Comparison of ENCODE assay signal across 11 mouse cellular contexts in the genomic region with DNA sequence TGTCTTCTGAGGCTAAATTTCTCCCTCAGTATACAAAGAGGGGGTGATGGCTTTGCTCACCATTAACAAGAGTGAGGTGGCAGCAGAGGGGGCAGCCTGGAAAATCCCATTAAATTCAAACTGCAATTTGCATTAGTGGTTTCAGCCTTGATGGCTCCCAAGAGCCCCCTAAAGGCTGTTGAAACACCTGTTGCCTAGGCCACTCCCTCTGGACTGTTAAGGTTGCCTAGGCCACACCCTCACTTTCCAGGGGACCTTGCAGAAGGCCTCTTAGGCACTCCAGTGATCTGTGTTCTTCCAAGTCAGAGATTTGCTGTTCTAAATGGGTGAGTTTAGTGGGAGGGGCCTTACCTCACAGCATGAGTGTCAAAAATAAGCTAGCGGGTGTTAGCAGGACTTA.
DNase-seq lines count a peak whose midpoint lies in the region; ATAC-seq lines count a peak whose summit lies in the region.
"Had no signal": no experiment of that assay in that cellular context is flagged by ENCODE, and none has a peak within 500 bp of the region (broad histone marks: within the 10 kb centered on the region; RNA-seq: fewer than 3 reads in every experiment).

No protein-coding gene starts in this region.

- H3K4me1 ChIP-seq in heart, embryonic 16.5 days (ENCODE audit: control insufficient read depth, insufficient read depth, low read length): peaks cover 65% of the 10 kb centered on the region
- peaks cover 83% of the 10 kb centered on the region for H3K4me1 ChIP-seq in hindbrain, embryonic 14.5 days (replicated peaks; ENCODE audit: control insufficient read depth, insufficient read depth, low read length)

- H3K9ac ChIP-seq in heart, embryonic 16.5 days (ENCODE audit: low read length): no peak overlapping the region
- no peak overlapping the region for H3K9ac ChIP-seq in hindbrain, embryonic 14.5 days
- H3K9ac ChIP-seq: stomach, embryonic 15.5 days had no signal

- no peak overlapping the region for H3K4me3 ChIP-seq in heart, embryonic 16.5 days (ENCODE audit: low read length)
- H3K4me3 ChIP-seq in hindbrain, embryonic 14.5 days (replicated peaks; ENCODE audit: low read length): no peak overlapping the region
- H3K4me3 ChIP-seq: stomach, embryonic 15.5 days had no signal

- DNase-seq in heart, postnatal 4 days: no peak
- DNase-seq in R1 (ENCODE audit: low read depth, low spot score): peak; percentile 71
- no peak for DNase-seq in hindbrain, embryonic 14.5 days (ENCODE audit: low spot score)
- DNase-seq in mesoderm, embryonic 11.5 days (ENCODE audit: low read depth, low spot score): peak; percentile 59
- no peak for DNase-seq in left cerebral cortex, postnatal 4 days
- DNase-seq in spleen, postnatal 14 days (ENCODE audit: low spot score in 2 of 2): no peak
- DNase-seq: gastrocnemius, postnatal 36 days; layer of hippocampus, postnatal 36 days had no signal

- H3K4me2 ChIP-seq in heart, embryonic 16.5 days (ENCODE audit: low read depth, low read length): no peak overlapping the region
- H3K4me2 ChIP-seq in hindbrain, embryonic 14.5 days (replicated peaks): no peak overlapping the region
- H3K4me2 ChIP-seq: stomach, embryonic 15.5 days had no signal

- ATAC-seq in heart, embryonic 16.5 days (replicated peaks; ENCODE audit: extremely low read depth, insufficient read depth, low FRiP score): 0 out of 2 replicates have a peak, but pooled peaks have one; percentile 23
- no peak for ATAC-seq in hindbrain, embryonic 14.5 days (ENCODE audit: low FRiP score)
- ATAC-seq in erythroid progenitor cell, adult 5-6 weeks (replicated peaks; ENCODE audit: low FRiP score, poor library complexity, severe bottlenecking): no peak

- intact Hi-C loops in left cerebral cortex, postnatal 4 days (cut with DNase I): no loop called here

- WGBS in heart, embryonic 16.5 days: 48% methylated on average over 1 of the region's 1 CpGs
- 74% methylated on average over 1 of the region's 1 CpGs for WGBS in hindbrain, embryonic 14.5 days

- no peaks in the 10 kb centered on the region for H3K36me3 ChIP-seq in heart, embryonic 16.5 days (ENCODE audit: control insufficient read depth, insufficient read depth)
- no peaks in the 10 kb centered on the region for H3K36me3 ChIP-seq in hindbrain, embryonic 14.5 days (replicated peaks; ENCODE audit: control insufficient read depth, insufficient read depth)
- H3K36me3 ChIP-seq: stomach, embryonic 15.5 days had no signal

- H3K27ac ChIP-seq in heart, embryonic 16.5 days (ENCODE audit: low read length): peak overlapping the region; percentile 5; the same call in 1 of the 2 replicates
- H3K27ac ChIP-seq in hindbrain, embryonic 14.5 days: peak overlapping the region; percentile 28; the same call in 1 of the 2 replicates
- H3K27ac ChIP-seq: stomach, embryonic 15.5 days had no signal

- no peaks in the 10 kb centered on the region for H3K27me3 ChIP-seq in heart, embryonic 16.5 days (ENCODE audit: control insufficient read depth, insufficient read depth, low read length)
- H3K27me3 ChIP-seq in hindbrain, embryonic 14.5 days (ENCODE audit: control insufficient read depth, insufficient read depth, low read length): no peaks in the 10 kb centered on the region
- H3K27me3 ChIP-seq: stomach, embryonic 15.5 days had no signal

- H3K9me3 ChIP-seq in heart, embryonic 16.5 days (replicated peaks; ENCODE audit: control insufficient read depth, low read length): no peaks in the 10 kb centered on the region
- H3K9me3 ChIP-seq in hindbrain, embryonic 14.5 days (ENCODE audit: control insufficient read depth, low read length): no peaks in the 10 kb centered on the region
- H3K9me3 ChIP-seq: stomach, embryonic 15.5 days had no signal

Comparison
In these comparisons a context has a peak if more than half of its experiments do, and no peak if none do; other contexts are left out.
1. DNase-seq: peak in R1 (single experiment) and mesoderm, embryonic 11.5 days (single experiment); none in heart, postnatal 4 days (single experiment), hindbrain, embryonic 14.5 days (single experiment), left cerebral cortex, postnatal 4 days (single experiment) and spleen, postnatal 14 days (0 of 2).